Mouse (Mus musculus): ENCODE results near the gene Ung.

Gene Ung

DNA sequence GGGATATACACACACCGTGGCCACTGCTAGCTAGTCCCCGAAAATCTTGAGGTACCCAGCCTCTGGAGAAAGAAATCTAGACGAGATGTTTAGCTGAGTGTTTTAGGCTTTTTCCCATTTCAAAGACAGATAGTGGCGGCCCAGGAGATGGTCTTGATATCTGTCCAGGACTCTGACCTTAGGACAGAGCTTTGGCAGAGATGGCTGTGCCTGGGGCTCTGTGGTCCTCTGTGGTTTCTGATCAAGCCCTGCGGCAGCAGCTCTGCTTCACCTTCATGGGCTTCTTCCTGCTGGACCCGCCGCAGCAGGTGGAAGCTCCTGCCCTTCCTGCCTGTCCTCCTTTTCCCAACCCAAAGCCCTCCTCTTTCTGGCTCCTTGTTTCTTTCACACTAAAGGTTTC is 40.2 kb downstream of the Ung start:
- DNase-seq (ENCODE audit: low spot score), result no peak

DNA sequence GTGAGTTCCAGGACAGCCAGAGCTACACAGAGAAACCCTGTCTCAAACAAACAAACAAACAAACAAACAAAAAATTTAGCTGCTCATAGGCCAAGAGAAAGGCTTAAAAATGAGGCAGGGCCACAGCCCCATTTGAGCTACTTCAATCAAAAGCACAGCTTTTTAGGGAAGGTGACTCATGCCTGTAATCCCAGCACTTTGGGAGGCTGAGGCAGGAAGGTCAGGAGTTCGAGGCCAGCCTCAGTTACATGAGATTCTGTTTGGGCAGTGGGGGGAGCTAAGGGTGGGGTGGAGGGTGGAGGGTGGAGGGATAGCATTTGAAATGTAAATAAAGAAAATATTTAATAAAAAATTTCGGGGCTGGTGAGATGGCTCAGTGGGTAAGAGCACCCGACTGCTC is 42.8 kb downstream of the Ung start:
- DNase-seq (ENCODE audit: low spot score), result no peak

DNA sequence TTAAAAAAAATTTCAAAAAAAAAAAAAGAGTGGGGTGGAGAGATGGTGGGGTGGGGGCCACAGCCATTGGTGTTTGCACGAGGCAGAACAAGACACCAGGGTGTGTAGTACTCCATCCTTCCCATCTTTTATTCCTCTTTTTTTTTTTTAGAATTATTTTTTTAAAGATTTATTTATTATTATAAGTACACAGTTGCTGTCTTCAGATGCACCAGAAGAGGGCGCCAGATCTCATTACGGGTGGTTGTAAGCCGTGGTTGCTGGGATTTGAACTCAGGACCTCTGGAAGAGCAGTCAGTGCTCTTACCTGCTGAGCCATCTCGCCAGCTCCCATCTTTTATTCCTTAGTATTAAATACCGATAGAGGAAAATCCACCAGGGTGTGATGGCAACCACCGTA is 43.3 kb downstream of the Ung start:
- DNase-seq (ENCODE audit: low spot score), result no peak

DNA sequence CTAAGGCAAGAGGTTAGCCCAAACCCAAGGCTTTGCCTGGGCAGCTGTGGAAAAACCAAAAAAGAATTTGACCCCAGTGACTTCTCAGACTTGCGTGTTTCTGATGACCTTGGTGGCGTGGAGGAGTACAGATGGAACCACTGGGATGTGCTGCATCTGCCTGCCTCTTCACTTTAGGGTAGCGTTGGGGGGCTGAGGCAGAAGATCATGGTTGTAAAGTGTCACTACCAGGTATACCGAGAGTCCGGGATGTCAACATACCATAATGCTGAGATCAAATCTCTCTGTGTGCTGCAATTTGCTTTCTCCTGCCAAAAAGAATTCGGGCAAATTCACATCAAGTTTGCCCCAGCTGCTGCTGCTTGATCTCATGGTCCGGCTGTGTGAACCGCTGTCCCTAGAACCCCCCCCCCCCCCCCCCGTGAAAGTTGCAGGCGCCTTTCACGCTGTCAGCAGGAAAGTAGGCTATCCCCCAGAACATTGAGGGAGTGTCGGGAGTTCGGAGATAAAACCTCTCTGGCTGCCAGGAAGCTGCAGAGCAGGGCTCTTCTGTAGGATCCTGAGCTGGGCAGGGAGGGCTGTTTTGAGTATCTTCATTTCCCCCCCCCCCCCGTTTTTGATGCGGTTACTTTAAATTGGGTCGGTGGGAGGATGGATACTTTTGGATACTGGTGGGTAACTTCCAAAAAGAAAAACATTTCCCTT is 43.8 kb downstream of the Ung start:
- no peak for DNase-seq (ENCODE audit: low spot score)

DNA sequence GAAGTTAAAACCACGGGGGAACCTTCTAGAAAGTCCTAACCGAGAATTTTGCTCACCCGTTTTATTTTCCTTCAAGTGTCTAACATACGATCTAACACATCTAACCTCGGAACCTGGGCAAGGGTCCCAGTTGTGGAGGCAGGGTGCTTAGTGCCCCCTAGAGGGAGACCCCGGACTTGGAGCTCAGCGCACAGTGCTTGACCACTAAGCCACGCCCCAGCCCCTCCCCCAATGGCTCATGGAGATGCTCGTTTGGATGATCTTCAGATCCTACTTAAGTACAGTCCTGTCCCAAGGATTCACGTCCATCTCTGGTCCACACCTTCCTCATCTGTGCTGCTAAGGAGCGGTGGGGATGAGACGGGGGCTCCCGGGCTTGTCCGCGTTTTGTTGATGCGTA is 44.5 kb downstream of the Ung start:
- DNase-seq (ENCODE audit: low spot score), result peak; percentile 21

DNA sequence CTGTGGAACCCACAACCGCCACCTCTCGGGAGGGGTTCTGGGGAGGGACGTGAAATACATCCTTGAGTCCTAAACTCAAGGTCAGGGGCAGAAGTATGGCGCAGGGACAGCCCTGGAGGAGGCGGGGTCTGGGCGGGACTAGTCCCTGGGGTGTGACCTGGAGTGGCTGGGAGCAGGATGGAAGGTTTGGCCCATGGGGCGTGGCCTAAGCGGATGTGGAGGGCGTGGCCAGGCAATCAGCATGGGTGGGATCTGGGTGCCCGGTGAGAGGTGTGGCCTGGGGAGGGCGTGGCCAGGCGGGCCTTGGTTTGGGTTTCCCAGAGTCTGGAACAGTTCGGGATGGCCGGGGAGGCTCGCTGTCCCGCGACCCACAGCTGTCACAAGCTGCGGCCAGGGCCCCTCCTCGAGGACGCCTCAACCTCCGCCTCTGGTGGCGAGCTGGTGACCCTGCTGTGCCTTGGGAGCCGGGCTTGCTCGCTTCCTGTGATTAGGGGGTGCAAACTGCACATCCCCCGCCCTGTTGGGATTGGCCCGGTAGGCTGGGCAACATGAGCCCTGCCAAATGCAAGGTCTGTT is 45.5 kb downstream of the Ung start:
- DNase-seq (ENCODE audit: low spot score), result peak; percentile 76

DNA sequence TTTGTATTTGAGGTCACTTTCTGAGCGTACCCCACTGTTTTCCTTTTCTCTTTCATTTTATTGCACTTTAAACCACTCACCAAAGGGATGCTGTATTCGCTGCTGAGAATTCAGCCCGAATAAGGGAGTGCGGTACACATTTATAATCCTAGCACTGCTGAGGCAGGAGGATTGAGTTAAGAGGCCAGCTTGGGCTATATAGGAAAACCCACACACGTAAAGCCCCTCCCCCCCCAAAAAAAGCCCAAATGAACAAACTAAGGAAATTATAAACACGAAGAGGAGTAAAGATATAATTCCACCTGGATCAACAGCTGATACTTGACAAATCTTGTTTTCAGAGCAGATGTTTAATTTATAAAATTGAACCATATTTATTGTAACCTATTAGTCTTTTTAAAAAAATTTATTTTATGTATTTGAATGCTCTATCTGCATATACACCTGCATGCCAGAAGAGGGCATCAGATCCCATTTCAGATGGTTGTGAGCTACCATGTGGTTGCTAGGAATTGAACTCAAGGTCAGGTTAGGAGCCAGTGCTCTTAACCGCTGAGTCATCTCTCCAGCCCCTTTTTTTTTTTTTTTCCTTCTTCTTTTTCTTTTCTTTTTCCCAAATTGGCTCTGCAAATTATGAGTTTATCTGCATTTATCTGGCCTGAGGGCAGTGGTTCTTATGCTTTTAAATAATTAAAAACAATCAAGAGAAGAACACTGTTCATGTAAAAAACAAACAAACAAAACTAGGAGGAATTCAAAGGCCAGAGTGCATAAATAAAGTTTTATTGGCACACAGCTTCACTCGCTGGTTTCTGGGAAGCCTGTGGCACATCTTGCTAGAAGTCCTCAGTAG is 46.6 kb downstream of the Ung start:
- DNase-seq (ENCODE audit: low spot score), result no peak

DNA sequence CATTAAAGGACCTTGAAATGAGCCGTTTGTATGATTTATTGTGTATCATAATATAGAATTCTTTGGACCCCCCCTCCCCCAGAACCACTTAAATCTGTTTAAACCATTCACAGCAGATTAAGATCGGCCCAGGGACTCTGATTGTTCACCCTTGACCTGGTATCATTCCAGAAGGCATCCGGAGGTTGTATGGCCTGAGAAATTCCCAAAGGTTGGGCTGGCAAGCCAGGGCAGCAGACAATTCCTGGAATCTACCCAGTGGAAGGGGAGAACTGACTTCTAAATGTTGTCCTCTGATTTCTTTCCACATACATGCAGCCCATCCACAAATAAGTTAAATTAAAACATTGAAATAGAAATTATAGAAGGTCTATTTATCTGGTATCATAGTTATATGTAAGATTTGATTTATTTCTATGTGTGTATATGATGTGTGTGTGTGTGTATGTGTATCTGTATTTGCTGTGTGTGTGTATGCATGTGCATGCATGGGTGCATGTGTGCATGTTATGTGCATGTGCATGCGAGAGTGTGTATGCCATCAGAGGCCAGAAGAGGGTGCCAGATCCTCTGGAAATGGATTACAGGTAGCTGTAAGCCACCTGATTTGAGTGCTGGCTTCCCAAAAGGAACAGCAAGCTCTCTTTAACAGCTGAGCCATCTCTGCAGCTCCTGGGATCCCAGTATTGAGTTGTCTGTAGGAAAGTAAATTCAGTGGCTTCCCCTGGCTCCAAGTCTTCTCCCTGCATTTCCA is 48.0 kb downstream of the Ung start:
- DNase-seq (ENCODE audit: low spot score), result no peak

DNA sequence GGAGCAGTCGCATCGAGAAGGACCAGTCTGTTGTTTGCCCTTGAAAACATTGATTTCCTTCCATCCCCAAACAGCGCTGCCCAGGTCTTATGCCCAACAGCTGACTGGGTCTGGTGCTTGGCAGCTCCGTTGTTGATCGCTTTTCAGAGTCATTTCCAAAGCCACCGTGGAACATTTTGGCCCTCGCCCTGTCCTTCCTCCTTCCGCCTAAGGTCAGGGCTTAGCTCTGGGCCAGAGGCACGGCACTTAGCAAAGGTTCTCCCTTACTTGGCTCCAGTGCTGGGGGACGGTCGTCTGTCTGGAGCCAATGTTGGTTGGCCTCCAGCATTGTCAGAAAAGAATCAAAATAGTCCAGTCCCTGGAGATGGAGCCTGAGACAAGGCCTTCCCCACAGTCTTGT is 49.4 kb downstream of the Ung start:
- DNase-seq (ENCODE audit: low spot score), result no peak

DNA sequence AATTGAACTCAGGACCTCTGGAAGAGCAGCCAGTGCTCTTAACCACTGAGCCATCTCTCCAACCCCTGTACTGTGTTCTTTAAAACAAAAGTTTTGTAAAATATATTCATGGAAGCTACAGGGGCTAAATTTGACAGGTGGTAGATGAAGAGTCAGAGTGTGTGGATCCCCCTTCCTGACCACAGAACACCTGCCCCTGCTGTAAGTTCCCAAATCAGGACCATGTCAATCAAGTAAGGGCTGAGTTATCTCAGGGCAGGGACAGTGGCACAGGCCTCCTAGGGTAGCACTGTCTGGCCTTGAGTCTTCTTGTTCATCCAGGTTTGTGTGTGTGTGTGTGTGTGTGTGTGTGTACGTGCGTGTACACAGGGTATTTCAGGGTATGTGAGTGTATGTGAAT is 53.3 kb downstream of the Ung start:
- no peak for DNase-seq (ENCODE audit: low spot score)

DNA sequence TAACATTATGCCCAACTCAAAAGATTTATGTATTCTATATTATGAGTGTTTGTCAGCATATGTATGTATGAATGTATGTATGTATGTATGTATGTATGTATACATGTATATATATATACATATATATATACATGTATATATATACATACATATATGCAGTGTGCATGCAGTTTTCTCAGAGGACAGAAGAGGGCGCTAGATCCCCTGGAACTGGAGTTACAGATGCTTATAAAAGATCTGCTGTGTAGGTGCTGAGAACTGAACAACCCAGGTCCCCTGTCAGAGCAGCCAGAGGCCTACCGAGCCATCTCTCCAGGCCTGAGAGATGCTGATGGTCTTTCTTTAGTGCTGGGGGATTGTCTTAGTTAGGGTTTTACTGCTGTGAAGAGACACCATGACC is 56.9 kb downstream of the Ung start:
- DNase-seq (ENCODE audit: low spot score), result no peak
